Mouse (Mus musculus): ENCODE results near the gene Trpc5.

Trpc5 gene

DNA sequence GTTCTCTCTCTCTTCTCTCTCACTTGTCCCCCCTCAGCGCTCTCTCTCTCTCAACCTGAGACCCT lies at the start of gene Trpc5:
Gene Trpc5 (minus strand): TSS at position 39 of the 65 bp plus-strand sequence.
- no peak for DNase-seq

GRCm38 (mm10) chrX:144716330-144716729 lies 28.4 kb upstream of the Trpc5 start:
- no peak for DNase-seq

GRCm38 (mm10) chrX:144689859-144690181 lies 1.8 kb upstream of the Trpc5 start:
- DNase-seq = no peak

DNA sequence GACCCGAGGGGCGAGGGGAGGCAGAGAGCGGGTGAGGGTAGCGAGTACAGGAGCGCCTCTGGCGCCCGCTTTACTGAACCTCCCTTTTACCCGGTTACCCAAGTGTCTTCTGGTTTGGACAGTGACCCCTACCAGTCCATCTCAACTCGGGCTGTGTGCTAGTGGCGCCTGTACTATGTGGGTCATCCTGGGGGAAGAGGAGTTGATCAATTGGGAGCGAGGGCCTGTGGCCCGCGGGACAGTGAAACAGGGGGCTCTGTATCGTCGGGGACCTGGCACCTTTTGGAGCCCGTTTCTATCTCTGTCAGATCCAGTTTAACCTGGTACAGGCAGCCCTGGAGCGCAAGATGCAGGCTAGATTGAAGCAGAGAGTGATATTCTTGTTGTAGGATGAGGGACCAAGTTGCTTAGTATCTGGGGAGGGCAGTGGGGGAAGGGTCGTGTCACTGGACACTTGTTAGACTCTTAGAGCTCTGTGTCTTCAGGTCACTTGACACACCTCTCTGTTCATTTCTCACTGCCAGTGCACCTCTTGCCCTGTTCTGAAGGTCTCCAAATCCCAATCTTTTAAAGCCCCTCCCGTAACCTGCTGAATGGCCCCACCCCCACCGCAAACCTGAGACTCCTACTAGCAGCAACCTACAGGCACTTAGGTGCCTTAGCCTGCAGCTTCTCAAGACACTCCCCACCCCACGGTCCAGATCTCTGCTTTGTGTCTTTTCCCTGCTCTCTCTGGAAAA lies 1.3 kb upstream of the Trpc5 start:
- DNase-seq = no peak

DNA sequence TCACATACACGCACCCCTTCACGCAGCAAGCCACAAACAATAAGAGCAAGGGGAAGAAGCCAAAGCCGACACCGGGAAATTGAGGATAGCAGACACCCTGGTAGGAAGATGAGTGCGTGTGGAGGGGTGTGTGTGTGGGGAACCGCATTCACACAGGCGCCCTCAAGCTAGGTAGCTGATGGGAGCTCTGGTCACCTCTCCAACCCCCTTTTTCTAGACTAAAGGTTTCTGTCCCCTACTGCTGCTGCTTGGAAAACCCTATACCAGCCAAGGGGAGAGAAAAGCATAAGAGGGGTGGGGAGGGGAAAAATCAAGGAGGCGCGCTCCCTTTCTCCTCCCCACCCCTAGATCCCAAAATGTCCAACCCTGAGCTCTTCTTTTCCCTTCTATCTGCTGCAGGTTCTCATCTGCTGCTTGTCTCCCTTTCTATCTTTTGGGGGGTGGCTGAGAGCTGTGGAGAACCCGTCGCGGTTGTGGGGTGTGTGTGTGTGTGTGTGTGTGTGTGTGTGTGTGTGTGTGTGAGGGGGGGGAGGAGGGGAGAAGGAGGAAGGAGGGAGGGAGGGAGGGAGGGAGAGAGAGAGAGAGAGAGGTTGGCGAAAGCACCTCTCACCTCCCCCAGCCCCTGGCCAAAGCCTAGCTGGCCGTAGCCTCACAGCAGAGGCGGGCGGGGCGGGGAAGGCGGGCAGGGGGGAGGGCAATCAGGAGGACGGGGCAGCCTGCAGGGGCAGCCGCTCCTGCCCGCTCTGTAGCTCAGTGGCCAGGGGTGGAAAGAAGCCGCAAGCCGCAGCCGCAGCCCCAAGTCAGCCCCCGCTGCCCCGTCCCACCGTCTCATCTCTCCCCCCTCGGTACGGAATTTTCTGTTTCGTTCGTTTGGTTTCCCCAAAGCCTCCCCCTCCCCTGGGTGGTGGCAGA lies 483 bp upstream of the Trpc5 start, which contains the start of gene Rtl4:
Gene Rtl4 (plus strand): TSS at position 701 of the 912 bp plus-strand sequence.
- DNase-seq = no peak

- DNase-seq = no peak
Observed at GRCm38 (mm10) chrX:144687742-144688141, 238 bp downstream of the Trpc5 start.

DNA sequence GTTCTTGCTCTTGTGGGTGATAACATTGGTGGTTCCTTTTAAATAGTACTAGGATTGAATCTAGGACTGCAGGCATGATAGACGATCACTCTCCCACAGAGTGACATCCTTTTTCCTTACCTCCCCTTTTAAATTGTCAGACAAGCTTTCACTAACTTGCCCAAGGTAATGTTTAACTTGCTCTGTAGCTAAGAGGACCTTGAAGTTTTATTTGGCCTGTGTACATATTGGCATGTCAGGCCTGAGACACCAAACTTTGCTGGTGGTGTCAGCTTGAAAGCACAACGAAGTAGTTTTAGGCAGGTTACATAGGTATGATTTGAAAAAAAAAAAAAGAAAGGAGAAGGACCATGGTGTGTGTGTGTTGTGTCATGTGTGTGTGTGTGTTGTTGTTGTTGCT lies 35.8 kb downstream of the Trpc5 start:
- no peak for DNase-seq

DNA sequence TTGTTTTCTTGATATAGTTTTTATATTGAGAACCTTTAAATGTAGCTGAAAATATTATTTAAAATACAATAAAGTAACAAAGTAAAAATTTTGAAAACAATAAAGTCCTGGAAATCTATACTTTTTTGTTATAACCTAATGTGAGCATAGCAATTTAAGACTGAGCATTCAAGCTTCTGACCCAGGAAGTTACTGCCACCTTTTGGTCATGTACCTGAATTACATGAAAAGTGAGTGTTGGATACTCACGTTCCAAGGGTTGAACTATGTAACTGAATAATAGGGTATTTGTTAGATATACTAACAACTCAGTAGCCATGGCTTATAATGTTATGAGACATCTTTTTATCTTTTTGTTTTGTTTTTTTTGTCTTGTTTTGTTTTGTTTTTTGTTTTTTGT lies 42.6 kb downstream of the Trpc5 start:
- no peak for DNase-seq

- DNase-seq = no peak
Observed at GRCm38 (mm10) chrX:144644756-144645155, 43.2 kb downstream of the Trpc5 start.

DNA sequence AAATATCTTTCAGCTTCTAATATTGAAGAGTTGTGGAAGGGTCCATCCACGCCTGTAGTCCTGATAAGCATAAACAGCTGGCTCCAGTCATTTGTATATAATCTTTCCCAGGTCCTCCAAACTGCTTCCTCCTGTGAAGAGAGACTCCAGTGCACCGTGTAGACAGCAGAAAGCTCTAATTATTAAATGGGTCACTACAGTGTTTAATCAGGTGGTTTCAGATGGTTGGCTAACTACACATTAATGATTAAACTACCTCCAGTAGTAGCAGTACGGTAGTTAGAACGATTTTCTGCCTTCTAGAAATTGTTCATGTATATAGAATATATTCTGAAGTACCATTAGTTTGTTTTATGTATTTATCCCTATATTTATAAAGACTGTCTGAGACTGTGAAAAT lies 75.2 kb downstream of the Trpc5 start:
- no peak for DNase-seq

DNA sequence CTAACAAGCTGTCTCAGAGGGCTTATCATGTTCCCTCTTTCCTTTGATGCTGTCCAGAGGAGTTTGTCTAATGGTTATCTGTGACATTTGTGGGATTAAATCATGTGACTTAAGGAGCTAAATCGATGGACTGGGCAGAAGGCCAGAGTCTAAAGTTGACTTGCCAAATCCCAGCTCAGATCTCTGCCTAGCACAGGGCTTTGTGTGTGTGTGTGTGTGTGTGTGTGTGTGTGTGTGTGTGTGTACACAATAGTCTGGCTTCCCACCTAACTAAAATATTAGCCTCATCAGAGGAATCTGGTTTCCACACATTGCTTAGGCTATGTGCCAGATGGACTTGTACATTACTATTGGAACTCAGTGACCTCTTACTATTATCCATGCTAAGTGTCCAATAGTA lies 151.5 kb downstream of the Trpc5 start:
- no peak for DNase-seq

DNA sequence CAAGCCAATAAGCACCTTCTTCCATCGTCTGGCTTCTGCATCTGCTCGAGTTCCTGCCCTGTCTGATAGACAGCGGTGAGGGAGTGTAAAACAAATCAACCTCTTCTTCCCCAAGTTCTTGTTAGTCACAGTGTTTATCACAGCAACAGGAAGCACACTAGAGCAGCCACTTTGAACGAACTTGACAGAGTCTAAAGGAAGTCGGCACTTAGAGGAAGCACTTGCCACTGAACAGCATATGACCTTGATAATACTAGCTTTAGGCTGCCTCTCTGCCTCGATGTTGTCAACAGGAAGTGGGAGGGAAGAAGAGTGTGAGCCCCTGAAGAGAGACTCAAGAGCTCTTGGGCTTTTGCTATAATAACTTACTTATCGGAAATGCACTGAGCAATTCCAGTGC lies 161.9 kb downstream of the Trpc5 start:
- DNase-seq = no peak

DNA sequence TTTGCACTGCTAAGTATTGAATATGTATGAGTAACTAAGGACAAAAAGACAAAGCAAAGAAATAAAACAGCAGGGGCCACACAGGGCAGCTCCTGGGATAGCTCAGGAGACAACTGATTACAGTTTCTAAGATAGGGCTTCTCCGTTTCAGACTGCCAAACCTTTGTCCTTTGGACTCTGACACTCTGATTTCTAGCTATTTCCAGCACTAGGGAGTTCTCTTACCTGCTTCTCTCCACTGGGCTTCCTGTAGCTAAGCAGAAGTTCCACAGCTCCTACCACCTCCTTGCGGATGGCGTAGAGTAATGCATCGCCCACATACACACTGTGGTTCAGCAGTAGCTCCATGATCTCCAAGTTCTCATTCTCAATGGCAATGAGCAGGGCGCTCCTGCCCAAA lies 164.7 kb downstream of the Trpc5 start:
- no peak for DNase-seq

- DNase-seq = peak; percentile 11
Observed at GRCm38 (mm10) chrX:144491394-144491793, 196.6 kb downstream of the Trpc5 start.

DNA sequence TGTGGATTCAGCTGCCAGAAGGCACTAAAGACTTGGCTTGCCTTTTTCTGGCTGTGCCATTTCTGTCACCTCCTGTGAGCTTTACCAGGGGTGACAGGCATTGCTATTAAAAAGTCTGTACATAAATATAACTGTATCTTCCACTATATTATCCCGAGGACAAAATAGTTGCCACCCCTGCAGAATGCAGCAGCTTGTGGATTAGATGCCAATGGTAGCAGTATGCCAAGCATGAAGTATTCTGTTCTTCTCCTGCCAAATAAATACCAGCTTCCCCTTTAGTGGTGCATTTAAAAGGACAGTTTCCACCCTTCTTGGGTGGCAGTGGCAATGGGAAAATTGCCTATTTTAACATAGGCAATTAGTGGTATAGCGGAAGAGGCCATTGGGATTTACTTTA lies 223.6 kb downstream of the Trpc5 start:
- no peak for DNase-seq

DNA sequence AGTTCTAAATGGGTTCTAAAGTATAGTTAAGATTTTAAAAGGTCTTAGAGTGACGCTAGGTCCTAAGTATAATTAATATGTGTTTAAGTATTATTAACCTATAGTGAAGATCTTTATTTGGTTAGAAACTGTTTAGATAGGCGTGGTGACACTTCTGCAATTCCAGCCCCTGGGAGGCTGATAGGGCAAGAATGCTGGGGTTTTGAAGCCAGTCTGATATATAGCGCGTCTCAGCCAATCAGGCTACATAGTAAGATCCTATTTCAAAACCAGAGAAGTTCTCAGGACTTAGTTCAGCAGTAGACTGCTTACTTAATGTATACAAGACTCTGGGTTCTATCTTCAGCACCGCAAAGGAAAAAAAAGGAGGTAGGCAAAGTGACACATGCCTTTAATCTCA lies 231.7 kb downstream of the Trpc5 start, which contains the start of gene Trpc5os:
Gene Trpc5os (plus strand): TSS at position 301 of the 400 bp plus-strand sequence.
- no peak for DNase-seq

DNA sequence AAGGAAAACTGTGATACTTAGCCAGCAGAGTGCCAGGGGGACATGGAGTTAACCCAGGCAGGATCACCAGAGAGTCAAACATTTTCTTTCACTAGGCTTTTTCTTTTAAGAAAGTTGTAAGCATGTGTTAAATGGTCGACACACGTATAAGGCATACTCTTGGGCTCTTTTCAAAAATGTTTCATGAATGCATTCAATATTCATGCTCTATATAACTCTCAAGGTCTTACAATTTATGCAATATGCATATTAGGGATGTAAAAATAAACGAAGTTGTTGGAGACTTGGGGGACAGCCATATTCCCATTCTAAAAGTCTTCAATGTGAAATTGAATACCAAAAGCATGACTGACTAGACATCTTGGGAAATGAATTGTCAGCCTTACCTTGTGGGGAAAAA lies 264.1 kb downstream of the Trpc5 start:
- DNase-seq = no peak

DNA sequence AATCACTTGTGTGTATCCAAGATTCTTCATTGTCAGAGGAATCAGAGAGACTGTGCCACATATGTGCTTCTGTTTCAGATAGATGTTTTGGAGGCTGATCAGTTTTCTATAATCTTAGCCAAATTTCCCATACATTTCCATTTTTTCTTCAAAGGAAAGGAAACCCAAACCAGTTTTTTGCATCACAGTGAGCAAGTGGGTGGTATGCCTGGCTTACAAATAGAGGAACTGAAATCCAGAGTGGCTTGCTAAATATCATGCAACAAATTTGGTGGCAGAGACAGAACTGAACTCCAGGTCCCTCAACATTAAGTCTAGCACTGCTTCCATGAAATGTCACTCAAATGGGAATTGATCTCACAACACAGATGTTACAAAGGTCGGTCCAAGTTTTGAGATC lies 266.9 kb downstream of the Trpc5 start:
- no peak for DNase-seq

DNA sequence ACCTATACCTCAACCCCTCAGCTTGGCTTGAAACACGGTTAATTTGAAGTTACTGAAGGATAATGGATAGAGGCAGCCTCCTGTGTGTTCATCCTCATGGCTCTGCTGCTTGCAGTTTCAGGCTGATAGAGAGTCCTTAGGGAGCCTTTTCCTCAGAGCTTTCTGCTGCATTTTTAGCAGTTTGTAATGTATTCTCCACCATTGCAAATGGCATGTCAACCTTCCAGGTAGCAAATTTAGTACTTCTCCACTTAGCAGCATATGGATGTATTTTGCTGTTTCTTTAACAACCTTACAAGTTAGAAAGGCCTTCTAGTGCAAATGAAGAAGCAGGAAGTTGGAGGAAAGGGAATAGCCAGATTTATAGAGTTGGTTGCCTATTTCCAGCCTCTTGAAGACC lies 267.7 kb downstream of the Trpc5 start:
- DNase-seq = no peak

DNA sequence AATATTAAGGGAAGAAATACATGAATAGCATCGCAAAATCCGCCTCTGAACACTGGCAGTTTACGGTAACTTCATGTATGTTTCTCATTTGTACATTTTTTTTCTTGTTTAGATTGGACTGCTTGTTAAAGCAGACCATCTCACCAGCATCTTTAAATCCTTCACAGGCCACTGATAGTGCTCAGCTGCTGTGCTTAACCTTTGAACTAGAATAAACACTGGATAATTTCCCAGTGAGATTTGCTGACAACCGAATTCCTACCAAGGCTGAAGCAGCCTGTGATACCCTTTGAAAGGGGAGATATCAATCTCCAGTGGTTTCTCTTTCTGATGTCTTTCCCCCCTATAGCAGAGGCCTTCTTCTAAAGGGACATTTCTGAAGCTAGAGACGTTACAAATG lies 279.9 kb downstream of the Trpc5 start:
- no peak for DNase-seq

- peak; percentile 35 for DNase-seq
Observed at GRCm38 (mm10) chrX:144403526-144403925, 284.5 kb downstream of the Trpc5 start.

DNA sequence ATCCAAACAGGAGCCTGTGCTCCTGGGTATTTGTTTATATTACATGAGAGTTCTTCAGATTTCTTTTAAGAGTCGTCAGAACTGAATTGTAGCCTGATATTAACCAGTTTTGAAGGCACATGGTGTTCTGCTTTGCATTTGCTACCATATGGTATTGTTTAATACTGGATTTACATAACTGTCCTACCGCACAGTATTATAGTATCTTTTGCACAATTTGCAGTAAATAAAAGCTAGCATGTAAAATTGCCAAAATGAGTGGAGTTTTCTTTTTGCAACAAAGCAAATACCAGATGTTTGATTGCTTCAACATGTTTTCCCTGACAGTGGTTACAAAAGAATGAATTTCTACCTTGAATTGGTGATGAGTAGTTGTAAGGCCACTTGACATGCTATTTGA lies 313.8 kb downstream of the Trpc5 start:
- DNase-seq = no peak

GRCm38 (mm10) chrX:144338355-144338754 lies 349.6 kb downstream of the Trpc5 start:
- no peak for DNase-seq

- DNase-seq = no peak
Observed at GRCm38 (mm10) chrX:144337938-144338337, 350.0 kb downstream of the Trpc5 start.
